Mouse (Mus musculus): ENCODE measurements at regions not wholly inside any gene's neighbourhood (a gene's known extent, or its start where the extent isn't known, plus 50 kb on each side); places are given as distances from the start of the nearest gene placed in this dataset.

DNA sequence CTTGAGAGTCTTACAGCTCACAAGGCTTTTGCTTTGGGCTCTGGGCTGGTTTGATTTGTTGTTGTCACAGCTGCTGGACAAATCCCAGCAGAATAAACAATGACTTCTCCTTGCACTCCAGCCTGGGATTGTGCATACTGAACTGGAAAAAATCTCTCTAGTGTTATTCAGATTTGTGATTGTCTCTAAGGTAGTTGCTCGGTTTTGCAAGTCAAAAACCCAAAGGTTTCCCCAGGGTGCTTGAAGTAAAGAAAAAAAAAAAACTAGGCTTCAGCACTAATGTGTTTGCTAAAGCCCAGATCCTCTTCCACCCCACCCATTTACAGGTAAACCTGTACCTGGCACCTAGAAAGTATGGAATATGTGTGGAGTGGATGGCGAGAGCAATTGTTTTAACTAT lies 149.5 kb upstream of the Spef2 start:
- TF ChIP-seq CTCF (IDR thresholded peaks at IDR 0.05; ENCODE audit: low read depth): no peak
- Histone ChIP-seq H3K4me1 (ENCODE audit: insufficient read depth) (no peaks in the 10 kb centered on the region), H3K36me3 (ENCODE audit: insufficient read depth) (no peaks in the 10 kb centered on the region), H3K9me3 (ENCODE audit: low read length) (no peaks in the 10 kb centered on the region), H3K27me3 (ENCODE audit: insufficient read depth, low read length) (no peaks in the 10 kb centered on the region), H3K4me3 (ENCODE audit: low read depth, low read length) (no peak overlapping the region), H3K9ac (no peak overlapping the region), H3K27ac (ENCODE audit: low read depth, low read length) (no peak overlapping the region), H3K4me2 (ENCODE audit: low read depth) (no peak overlapping the region)
- 46% methylated on average over 2 of the region's 2 CpGs for WGBS
- DNase-seq: no peak
- no peak for ATAC-seq

DNA sequence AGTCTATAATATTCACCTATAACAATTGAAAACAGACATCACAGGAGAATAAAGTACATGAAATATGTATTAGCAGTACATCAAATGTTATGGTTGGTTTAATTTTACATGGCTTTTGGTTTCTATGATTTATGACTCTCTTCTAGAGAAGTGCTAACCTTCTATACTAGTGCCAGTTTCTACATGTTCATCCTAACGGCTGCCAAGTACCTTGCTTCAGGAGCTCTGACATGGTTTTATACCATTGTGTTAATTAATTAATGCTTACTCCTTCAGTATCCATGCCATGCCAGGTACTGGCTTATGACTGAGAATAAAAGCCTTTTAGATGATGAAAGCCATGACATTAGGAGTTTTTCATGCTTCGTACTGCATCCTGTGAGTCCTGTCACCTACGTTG lies 144.5 kb upstream of the Spef2 start:
- Histone ChIP-seq H3K27me3 (ENCODE audit: insufficient read depth, low read length) (no peaks in the 10 kb centered on the region), H3K4me2 (ENCODE audit: low read depth) (no peak overlapping the region), H3K4me3 (ENCODE audit: low read depth, low read length) (no peak overlapping the region), H3K27ac (ENCODE audit: low read depth, low read length) (no peak overlapping the region), H3K36me3 (ENCODE audit: insufficient read depth) (no peaks in the 10 kb centered on the region), H3K9ac (no peak overlapping the region), H3K9me3 (ENCODE audit: low read length) (no peaks in the 10 kb centered on the region), H3K4me1 (ENCODE audit: insufficient read depth) (no peaks in the 10 kb centered on the region)
- DNase-seq (no peak), ATAC-seq (no peak)
- WGBS: 90% methylated on average over 3 of the region's 3 CpGs
- no peak for TF ChIP-seq CTCF (IDR thresholded peaks at IDR 0.05; ENCODE audit: low read depth)

DNA sequence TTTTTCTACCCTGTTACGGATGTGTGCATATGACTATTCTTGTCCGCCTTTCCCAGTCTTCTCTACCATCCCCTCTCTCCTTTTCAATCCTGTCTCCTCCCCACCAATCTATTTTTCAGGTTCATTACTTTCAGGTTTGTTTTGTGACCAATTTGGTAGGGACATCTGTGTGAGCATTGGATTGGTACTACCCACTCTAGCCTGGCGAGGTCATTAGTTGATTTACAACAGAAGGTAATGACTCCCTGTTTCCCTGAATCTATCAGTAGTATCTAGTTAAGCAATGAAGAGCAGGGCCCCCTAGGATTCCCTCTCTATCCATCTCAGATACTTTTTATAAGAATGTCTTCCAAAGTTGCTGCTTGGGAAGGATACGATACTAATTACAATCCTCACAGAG lies 143.5 kb upstream of the Spef2 start:
- Histone ChIP-seq H3K27me3 (ENCODE audit: insufficient read depth, low read length) (no peaks in the 10 kb centered on the region), H3K4me3 (ENCODE audit: low read depth, low read length) (no peak overlapping the region), H3K9ac (no peak overlapping the region), H3K27ac (ENCODE audit: low read depth, low read length) (no peak overlapping the region), H3K4me2 (ENCODE audit: low read depth) (no peak overlapping the region), H3K36me3 (ENCODE audit: insufficient read depth) (no peaks in the 10 kb centered on the region), H3K4me1 (ENCODE audit: insufficient read depth) (no peaks in the 10 kb centered on the region), H3K9me3 (ENCODE audit: low read length) (no peaks in the 10 kb centered on the region)
- ATAC-seq (no peak), DNase-seq (no peak)
- no peak for TF ChIP-seq CTCF (IDR thresholded peaks at IDR 0.05; ENCODE audit: low read depth)
- 88% methylated on average over 4 of the region's 4 CpGs for WGBS

DNA sequence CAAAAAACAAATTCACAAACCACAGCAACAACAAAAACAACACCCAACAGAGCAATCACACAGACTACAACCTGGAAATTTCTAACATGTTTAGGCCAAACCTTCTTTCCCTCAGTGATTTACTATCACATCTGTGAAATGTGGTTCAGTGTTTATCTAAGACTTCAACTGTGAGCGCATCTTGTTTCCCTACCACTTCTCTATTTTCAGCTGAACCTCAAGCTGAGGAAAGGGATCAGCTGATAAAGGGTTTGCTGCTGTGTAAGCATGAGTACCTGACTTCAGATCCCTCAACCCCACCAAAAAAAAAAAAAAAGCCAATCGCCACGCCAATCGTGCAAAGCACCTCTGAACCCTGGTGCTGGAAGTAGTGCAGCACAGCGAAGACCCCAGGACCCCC lies 142.8 kb upstream of the Spef2 start:
- TF ChIP-seq CTCF (IDR thresholded peaks at IDR 0.05; ENCODE audit: low read depth): no peak
- H3K4me1 ChIP-seq (ENCODE audit: insufficient read depth): no peaks in the 10 kb centered on the region
- DNase-seq: no peak
- no peaks in the 10 kb centered on the region for H3K9me3 ChIP-seq (ENCODE audit: low read length)
- 93% methylated on average over 5 of the region's 5 CpGs for WGBS
- ATAC-seq: no peak
- H3K27ac ChIP-seq (ENCODE audit: low read depth, low read length): no peak overlapping the region
- H3K27me3 ChIP-seq (ENCODE audit: insufficient read depth, low read length): no peaks in the 10 kb centered on the region
- H3K36me3 ChIP-seq (ENCODE audit: insufficient read depth): no peaks in the 10 kb centered on the region
- H3K9ac ChIP-seq: no peak overlapping the region
- no peak overlapping the region for H3K4me3 ChIP-seq (ENCODE audit: low read depth, low read length)
- no peak overlapping the region for H3K4me2 ChIP-seq (ENCODE audit: low read depth)

DNA sequence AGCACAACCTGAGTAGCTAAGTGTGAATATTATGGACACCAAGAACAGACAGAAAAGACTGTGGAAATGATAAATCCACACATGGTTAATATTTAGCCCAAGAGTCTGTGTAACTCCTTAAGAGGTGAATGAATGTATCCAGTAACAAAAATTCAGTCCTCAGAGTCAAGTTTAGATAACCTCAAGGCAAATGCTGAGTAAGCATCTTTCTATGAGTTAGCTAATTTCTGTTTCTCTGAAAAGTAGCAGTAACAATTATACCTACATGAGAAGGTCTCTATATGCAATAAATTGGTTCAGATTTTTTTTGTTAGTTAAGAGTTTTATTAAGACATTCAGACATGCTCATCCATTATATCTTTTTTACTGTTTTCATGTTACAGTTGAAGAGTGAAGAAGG lies 127.1 kb upstream of the Spef2 start:
- TF ChIP-seq CTCF (IDR thresholded peaks at IDR 0.05; ENCODE audit: low read depth): no peak
- H3K4me1 ChIP-seq (ENCODE audit: insufficient read depth): no peaks in the 10 kb centered on the region
- no peak overlapping the region for H3K4me2 ChIP-seq (ENCODE audit: low read depth)
- no peak overlapping the region for H3K4me3 ChIP-seq (ENCODE audit: low read depth, low read length)
- H3K27me3 ChIP-seq (ENCODE audit: insufficient read depth, low read length): no peaks in the 10 kb centered on the region
- H3K9me3 ChIP-seq (ENCODE audit: low read length): no peaks in the 10 kb centered on the region
- H3K36me3 ChIP-seq (ENCODE audit: insufficient read depth): no peaks in the 10 kb centered on the region
- DNase-seq: no peak
- no peak overlapping the region for H3K27ac ChIP-seq (ENCODE audit: low read depth, low read length)
- no peak overlapping the region for H3K9ac ChIP-seq
- no peak for ATAC-seq

DNA sequence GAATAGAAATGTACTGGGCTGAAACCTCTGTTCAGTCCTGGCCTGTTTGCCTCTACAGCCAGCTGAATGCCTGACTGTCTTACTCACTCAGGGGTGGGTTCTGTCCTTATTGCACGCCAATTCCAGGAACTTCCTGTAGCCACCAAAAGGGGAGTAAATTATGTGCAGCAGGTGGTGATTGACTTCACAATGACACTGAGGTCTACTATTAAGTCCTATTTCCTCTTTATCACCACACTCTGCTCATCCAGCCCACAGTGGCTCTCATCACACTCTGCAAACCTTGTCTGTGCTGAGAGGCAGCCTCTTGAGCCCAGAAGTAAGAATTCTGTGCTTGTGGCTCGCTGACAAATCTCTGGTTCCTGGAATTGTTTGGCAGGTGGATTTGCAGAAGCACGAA lies 121.5 kb upstream of the Spef2 start:
- 76% methylated on average over 3 of the region's 3 CpGs for WGBS
- Histone ChIP-seq H3K4me3 (ENCODE audit: low read depth, low read length) (no peak overlapping the region), H3K27ac (ENCODE audit: low read depth, low read length) (no peak overlapping the region), H3K4me1 (ENCODE audit: insufficient read depth) (no peaks in the 10 kb centered on the region), H3K9me3 (ENCODE audit: low read length) (no peaks in the 10 kb centered on the region), H3K4me2 (ENCODE audit: low read depth) (no peak overlapping the region), H3K27me3 (ENCODE audit: insufficient read depth, low read length) (no peaks in the 10 kb centered on the region), H3K36me3 (ENCODE audit: insufficient read depth) (no peaks in the 10 kb centered on the region), H3K9ac (no peak overlapping the region)
- TF ChIP-seq CTCF (IDR thresholded peaks at IDR 0.05; ENCODE audit: low read depth): no peak
- DNase-seq (no peak), ATAC-seq (no peak)

DNA sequence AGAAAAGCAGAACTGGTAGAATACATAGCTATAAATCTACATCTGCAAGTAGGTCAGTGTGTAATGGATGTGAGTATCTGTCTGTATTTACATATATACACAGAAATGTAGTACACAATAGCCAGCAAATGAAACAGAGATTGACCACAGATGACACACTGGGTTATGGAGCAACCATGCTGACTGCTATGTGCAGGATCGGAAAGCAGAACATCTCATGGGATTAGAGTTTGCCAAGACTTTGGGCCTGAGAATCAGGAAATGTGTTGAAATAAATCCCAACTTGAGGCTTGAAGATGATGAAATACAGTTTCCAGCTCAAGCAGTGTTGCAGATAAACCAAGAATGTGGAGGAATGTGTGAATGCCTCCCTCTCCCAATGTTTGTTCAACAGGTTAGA lies 116.1 kb upstream of the Spef2 start:
- Histone ChIP-seq H3K27ac (ENCODE audit: low read depth, low read length) (no peak overlapping the region), H3K9me3 (ENCODE audit: low read length) (no peaks in the 10 kb centered on the region), H3K4me3 (ENCODE audit: low read depth, low read length) (no peak overlapping the region), H3K4me2 (ENCODE audit: low read depth) (no peak overlapping the region), H3K36me3 (ENCODE audit: insufficient read depth) (no peaks in the 10 kb centered on the region), H3K9ac (no peak overlapping the region), H3K27me3 (ENCODE audit: insufficient read depth, low read length) (no peaks in the 10 kb centered on the region), H3K4me1 (ENCODE audit: insufficient read depth) (no peaks in the 10 kb centered on the region)
- DNase-seq (no peak), ATAC-seq (no peak)
- TF ChIP-seq CTCF (IDR thresholded peaks at IDR 0.05; ENCODE audit: low read depth): no peak
- 85% methylated on average over 1 of the region's 1 CpGs for WGBS

DNA sequence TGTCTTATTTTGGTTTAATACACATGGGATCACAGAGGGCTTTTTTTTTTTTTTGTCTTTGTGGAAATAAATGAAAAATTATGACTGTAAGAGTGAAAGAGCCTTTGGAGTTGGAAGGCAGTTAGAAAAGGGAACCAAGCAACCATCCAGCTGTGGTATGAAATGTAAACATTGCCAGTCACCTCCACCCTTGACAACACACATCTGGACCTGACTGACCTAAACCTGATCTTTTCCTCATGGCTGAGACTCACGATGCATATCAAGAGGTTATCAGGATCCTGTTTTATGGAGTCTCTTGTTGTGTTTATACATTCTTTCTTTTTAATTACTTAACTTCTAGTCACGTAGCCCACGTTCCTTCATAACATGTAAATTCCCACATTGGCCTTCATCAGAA lies 113.2 kb upstream of the Spef2 start:
- no peak overlapping the region for H3K27ac ChIP-seq (ENCODE audit: low read depth, low read length)
- no peak overlapping the region for H3K9ac ChIP-seq
- ATAC-seq (no peak), DNase-seq (no peak)
- WGBS: 98% methylated on average over 3 of the region's 3 CpGs
- no peak overlapping the region for H3K4me2 ChIP-seq (ENCODE audit: low read depth)
- no peak overlapping the region for H3K4me3 ChIP-seq (ENCODE audit: low read depth, low read length)
- H3K4me1 ChIP-seq (ENCODE audit: insufficient read depth): no peaks in the 10 kb centered on the region
- H3K36me3 ChIP-seq (ENCODE audit: insufficient read depth): no peaks in the 10 kb centered on the region
- no peaks in the 10 kb centered on the region for H3K9me3 ChIP-seq (ENCODE audit: low read length)
- H3K27me3 ChIP-seq (ENCODE audit: insufficient read depth, low read length): no peaks in the 10 kb centered on the region
- no peak for TF ChIP-seq CTCF (IDR thresholded peaks at IDR 0.05; ENCODE audit: low read depth)

Measured in forebrain, postnatal 0 days (tissue).